In genomic region chr1:164248465-164249331, GRCm38 (mm10) we compare ENCODE assay signal across 8 mouse cellular contexts. TPM values are rescaled to one million over a fixed set of nuclear protein-coding genes. Genes with fewer than 3 reads are reported as not detected.
DNase-seq lines count a peak whose midpoint lies in the region; ATAC-seq and TF ChIP-seq lines count a peak whose summit lies in the region.

TSS of gene Slc19a2 (plus strand) at chr1:164249046.

- ATAC-seq in heart, embryonic 15.5 days (replicated peaks; ENCODE audit: insufficient number of reproducible peaks, insufficient read depth, low FRiP score, low read depth) = peak; percentile 95
- ATAC-seq in liver, embryonic 14.5 days (ENCODE audit: insufficient read depth) = peak; percentile 91
- peak; percentile 98 for ATAC-seq in neural tube, embryonic 11.5 days (ENCODE audit: insufficient read depth, low FRiP score, low TSS enrichment)
- peak; percentile 95 for ATAC-seq in stomach, postnatal 0 days (ENCODE audit: low FRiP score, low TSS enrichment)

- H3K4me1 ChIP-seq in forebrain, embryonic 10.5 days = peaks cover 32% of the 10 kb centered on the region
- peaks cover 21% of the 10 kb centered on the region for H3K4me1 ChIP-seq in heart, embryonic 15.5 days (replicated peaks)
- peaks cover 21 to 22% of the 10 kb centered on the region in 2 experiments for H3K4me1 ChIP-seq in liver, embryonic 14.5 days (replicated peaks; ENCODE audit: control insufficient read depth in 2 of 2, insufficient read depth in 2 of 2, low read length in 1 of 2)
- H3K4me1 ChIP-seq in neural tube, embryonic 11.5 days (ENCODE audit: control insufficient read depth, insufficient read depth, low read length) = peaks cover 7% of the 10 kb centered on the region
- no peaks in the 10 kb centered on the region; the same call in none of the 2 replicates for H3K4me1 ChIP-seq in stomach, postnatal 0 days (replicated peaks; ENCODE audit: control insufficient read depth, insufficient read depth)

- H3K9me3 ChIP-seq in forebrain, embryonic 10.5 days = no peaks in the 10 kb centered on the region
- no peaks in the 10 kb centered on the region for H3K9me3 ChIP-seq in heart, embryonic 15.5 days (replicated peaks)
- H3K9me3 ChIP-seq in liver, embryonic 14.5 days (ENCODE audit: control insufficient read depth, low read length) = no peaks in the 10 kb centered on the region
- no peaks in the 10 kb centered on the region for H3K9me3 ChIP-seq in neural tube, embryonic 11.5 days (ENCODE audit: control insufficient read depth, low read length)
- H3K9me3 ChIP-seq in stomach, postnatal 0 days (ENCODE audit: control insufficient read depth, low read length) = no peaks in the 10 kb centered on the region

- peaks cover 16% of the 10 kb centered on the region for H3K27me3 ChIP-seq in forebrain, embryonic 10.5 days (ENCODE audit: poor library complexity, severe bottlenecking)
- H3K27me3 ChIP-seq in heart, embryonic 15.5 days = no peaks in the 10 kb centered on the region
- H3K27me3 ChIP-seq in liver, embryonic 14.5 days (ENCODE audit: control insufficient read depth, insufficient read depth, low read length) = no peaks in the 10 kb centered on the region
- H3K27me3 ChIP-seq in neural tube, embryonic 11.5 days (ENCODE audit: control insufficient read depth, insufficient read depth, low read length) = no peaks in the 10 kb centered on the region
- no peaks in the 10 kb centered on the region for H3K27me3 ChIP-seq in stomach, postnatal 0 days (ENCODE audit: control insufficient read depth, insufficient read depth, low read length)

- peak within 1 kb of the TSS; percentile 77 for H3K4me3 ChIP-seq in forebrain, embryonic 10.5 days
- peak within 1 kb of the TSS; percentile 84 for H3K4me3 ChIP-seq in heart, embryonic 15.5 days
- peak within 1 kb of the TSS; percentile 81 to 91 for H3K4me3 ChIP-seq in liver, embryonic 14.5 days (ENCODE audit: insufficient read depth in 1 of 2, low read depth in 2 of 2, low read length in 2 of 2)
- peak within 1 kb of the TSS; percentile 46 for H3K4me3 ChIP-seq in neural tube, embryonic 11.5 days (ENCODE audit: low read depth, low read length)
- H3K4me3 ChIP-seq in stomach, postnatal 0 days (ENCODE audit: low read depth, low read length) = peak within 1 kb of the TSS; percentile 81

- TF ChIP-seq EP300 in liver, embryonic 14.5 days (IDR thresholded peaks at IDR 0.05; ENCODE audit: low read depth) = no peak
- no peak for TF ChIP-seq EP300 in stomach, postnatal 0 days (optimal IDR thresholded peaks at IDR 0.05)

- TF ChIP-seq CTCF in liver, embryonic 14.5 days (IDR thresholded peaks at IDR 0.05; ENCODE audit: low read depth) = no peak
- 0 out of 2 replicates have a peak, but pooled peaks have one; percentile 0 for TF ChIP-seq CTCF in stomach, postnatal 0 days (IDR thresholded peaks at IDR 0.05; ENCODE audit: low read depth)

- DNase-seq in CD8-positive naive resting alpha-beta T cell, adult 2 months (ENCODE audit: low read depth in 2 of 2, low spot score in 2 of 2) = peak; percentile 94 to 95
- peak; percentile 91 for DNase-seq in c-Kit-positive CD71-negative TER-119-negative erythroid progenitor cells, embryonic 14.5 days (ENCODE audit: low read depth)
- DNase-seq in forebrain, embryonic 10.5 days (ENCODE audit: extremely low spot score, low spot score) = peak; percentile 100
- DNase-seq in kidney, postnatal 25 days = peak; percentile 99
- DNase-seq in liver, embryonic 14.5 days (ENCODE audit: low read depth in 3 of 3, low spot score in 3 of 3) = peak; percentile 92 to 93 (median 92)
- peak; percentile 98 for DNase-seq in neural tube, embryonic 11.5 days (ENCODE audit: low spot score)
- peak; percentile 100 for DNase-seq in stomach, postnatal 0 days (ENCODE audit: low spot score)

- H3K27ac ChIP-seq in forebrain, embryonic 10.5 days = peak within 1 kb of the TSS; percentile 89
- H3K27ac ChIP-seq in heart, embryonic 15.5 days = peak within 1 kb of the TSS; percentile 92
- H3K27ac ChIP-seq in liver, embryonic 14.5 days = peak within 1 kb of the TSS; percentile 69
- H3K27ac ChIP-seq in neural tube, embryonic 11.5 days (ENCODE audit: low read depth, low read length) = peak within 1 kb of the TSS; percentile 11
- H3K27ac ChIP-seq in stomach, postnatal 0 days (replicated peaks) = peak within 1 kb of the TSS; percentile 86

- H3K4me2 ChIP-seq in heart, embryonic 15.5 days = peak within 1 kb of the TSS; percentile 74
- peak within 1 kb of the TSS; percentile 91 for H3K4me2 ChIP-seq in liver, embryonic 14.5 days (ENCODE audit: low read depth)
- H3K4me2 ChIP-seq in neural tube, embryonic 11.5 days (ENCODE audit: low read depth) = peak within 1 kb of the TSS; percentile 82
- peak within 1 kb of the TSS; percentile 91 for H3K4me2 ChIP-seq in stomach, postnatal 0 days (replicated peaks; ENCODE audit: low read depth)

- WGBS in forebrain, embryonic 10.5 days = under 1% methylated on average over 78 of the region's 79 CpGs
- WGBS in heart, embryonic 15.5 days = under 1% methylated on average over 77 of the region's 79 CpGs
- WGBS in liver, embryonic 14.5 days (ENCODE audit: insufficient replicate concordance) = under 1% methylated on average over 53 of the region's 79 CpGs
- WGBS in neural tube, embryonic 11.5 days = under 1% methylated on average over 74 of the region's 79 CpGs
- WGBS in stomach, postnatal 0 days = under 1% methylated on average over 62 of the region's 79 CpGs

- no peaks in the 10 kb centered on the region for H3K36me3 ChIP-seq in forebrain, embryonic 10.5 days (replicated peaks)
- H3K36me3 ChIP-seq in heart, embryonic 15.5 days = no peaks in the 10 kb centered on the region
- H3K36me3 ChIP-seq in liver, embryonic 14.5 days (replicated peaks; ENCODE audit: control insufficient read depth, insufficient read depth, low read depth) = no peaks in the 10 kb centered on the region
- H3K36me3 ChIP-seq in neural tube, embryonic 11.5 days (ENCODE audit: control insufficient read depth, insufficient read depth, low read length) = no peaks in the 10 kb centered on the region
- H3K36me3 ChIP-seq in stomach, postnatal 0 days (ENCODE audit: control insufficient read depth, insufficient read depth, low read length) = no peaks in the 10 kb centered on the region

- H3K9ac ChIP-seq in heart, embryonic 15.5 days = peak within 1 kb of the TSS; percentile 76
- H3K9ac ChIP-seq in liver, embryonic 14.5 days (replicated peaks) = peak within 1 kb of the TSS; percentile 87
- peak within 1 kb of the TSS; percentile 41 for H3K9ac ChIP-seq in neural tube, embryonic 11.5 days (ENCODE audit: low read length)
- H3K9ac ChIP-seq in stomach, postnatal 0 days (ENCODE audit: low read length) = peak within 1 kb of the TSS; percentile 83

RNA-seq across cellular contexts. Expression of gene Slc19a2, which starts in this region (rescaled TPM):
- polyA plus RNA-seq in forebrain, embryonic 10.5 days (2016; fragmentation: Nextera tagmentation; extraction: Ambion mirVana) = 11.2 and 12.2 TPM in 2 replicates
- polyA plus RNA-seq in heart, embryonic 15.5 days (2015; fragmentation: Nextera tagmentation; extraction: Ambion mirVana) = 6.2 and 7.5 TPM in 2 replicates
- 12.8 and 13.0 TPM in 2 replicates for polyA plus RNA-seq in liver, embryonic 14.5 days (2012; rRNA removed)
- 19.6 and 19.8 TPM in 2 replicates for polyA plus RNA-seq in liver, embryonic 14.5 days (2014; fragmentation: Nextera tagmentation; extraction: Ambion mirVana)
- 10.5 and 11.0 TPM in 2 replicates for polyA plus RNA-seq in neural tube, embryonic 11.5 days (2014; fragmentation: Nextera tagmentation; extraction: Ambion mirVana)
- 14.8 and 15.3 TPM in 2 replicates for polyA plus RNA-seq in stomach, postnatal 0 days (2015; fragmentation: Nextera tagmentation; extraction: Ambion mirVana)

Comparison
In these comparisons a context has a peak if more than half of its experiments do, and no peak if none do; other contexts are left out.
1. Peak in every context shown above with its lines: DNase-seq, ATAC-seq, H3K4me3 ChIP-seq and H3K27ac ChIP-seq.
2. H3K27ac ChIP-seq: peak in every context shown above with its lines; median percentile 92 in heart, embryonic 15.5 days; 89 in forebrain, embryonic 10.5 days; 86 in stomach, postnatal 0 days; 69 in liver, embryonic 14.5 days; 11 in neural tube, embryonic 11.5 days.